Mouse (Mus musculus) bone marrow macrophage, adult 2 months (primary cell): ENCODE results near the gene H3f3b. TPM values are rescaled to one million over a fixed set of nuclear protein-coding genes. Genes with fewer than 3 reads are reported as not detected.
A peak's percentile ranks its signal among the peaks of the same experiment; 100 is the strongest.

Experiments
- H3K27ac ChIP-seq: 2 replicates; pipeline ENCODE4 v1.5.1; 2012; ENCODE audit warnings: low read depth, low read length; ENCODE audit not compliant: insufficient read depth
- H3K4me1 ChIP-seq: 2 replicates; pipeline ENCODE4 v1.6.1; 2012; ENCODE audit warnings: low read length; ENCODE audit not compliant: control insufficient read depth, insufficient read depth
- H3K4me3 ChIP-seq: 2 replicates; pipeline ENCODE4 v1.5.1; 2012; ENCODE audit warnings: mild to moderate bottlenecking, low read length, moderate library complexity; ENCODE audit not compliant: insufficient read depth
- CTCF ChIP-seq: IDR thresholded peaks from 2 replicates; pipeline ENCODE4 v1.5.1; 2012; ENCODE audit warnings: low read depth, mild to moderate bottlenecking, low read length, moderate library complexity
- POLR2A ChIP-seq: IDR thresholded peaks from 2 replicates; pipeline ENCODE4 v1.6.1; 2012; ENCODE audit warnings: mild to moderate bottlenecking, low read depth, low read length, borderline replicate concordance
- polyA plus RNA-seq: library from polyadenylated mRNA; stranded (reverse); fragments of >200 nt; gene quantifications from 2 replicates; pipeline ENCODE4 v1.2.4, GENCODE M21; 2012; ENCODE audit not compliant: missing spikeins, insufficient read depth, insufficient read length

Gene H3f3b
- polyA plus RNA-seq, 1 experiment, result 431 TPM

DNA sequence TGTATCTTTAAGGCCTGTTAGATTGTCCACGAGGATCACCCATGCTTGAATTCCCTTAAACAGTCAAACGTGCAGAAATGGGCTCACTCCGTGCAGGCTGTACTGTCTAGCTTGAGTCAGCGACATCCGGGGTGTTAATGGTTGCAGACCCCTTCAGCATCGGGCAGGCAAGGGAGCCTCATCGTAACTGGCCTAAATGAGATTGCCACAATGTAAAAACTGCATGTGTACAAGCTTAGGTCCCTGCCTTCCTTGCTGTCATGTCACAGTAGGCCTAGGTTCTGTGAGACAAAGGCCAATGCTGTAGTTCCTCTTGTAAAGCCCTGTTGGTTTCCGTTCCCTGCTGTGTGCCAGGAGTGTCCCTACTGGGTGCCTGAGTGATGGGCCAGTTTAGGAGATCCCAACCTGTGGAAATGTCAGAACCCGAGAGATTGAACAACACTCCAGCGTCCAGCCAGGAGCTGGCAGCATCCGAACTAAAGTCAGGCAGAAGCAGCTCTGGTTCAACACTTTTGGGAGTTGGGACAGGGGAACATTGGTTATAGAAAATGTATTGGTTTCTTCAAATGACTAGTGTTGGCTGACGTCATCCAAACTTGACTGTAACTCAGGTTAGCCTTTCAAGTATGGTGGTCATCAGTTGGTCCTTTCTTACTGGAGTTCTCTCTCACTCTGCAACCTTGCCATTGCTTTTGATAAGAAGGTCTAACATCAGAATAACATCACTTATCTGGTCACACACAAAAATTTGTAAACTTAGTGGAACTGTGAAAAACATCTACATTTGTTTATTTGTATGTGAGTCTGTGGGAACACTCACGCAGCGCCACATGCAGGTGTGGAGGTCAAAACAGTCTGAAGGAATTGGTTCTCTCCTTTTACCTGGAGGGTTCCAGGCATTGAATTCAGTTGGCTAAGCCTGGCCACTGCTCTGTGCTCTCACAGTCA lies 3.4 kb upstream of the H3f3b start:
- Histone ChIP-seq H3K27ac (peak overlapping the region; percentile 90), H3K4me1 (peaks cover 30% of the 10 kb centered on the region), H3K4me3 (peak overlapping the region; percentile 71)
- TF ChIP-seq POLR2A (no peak), CTCF (no peak)

DNA sequence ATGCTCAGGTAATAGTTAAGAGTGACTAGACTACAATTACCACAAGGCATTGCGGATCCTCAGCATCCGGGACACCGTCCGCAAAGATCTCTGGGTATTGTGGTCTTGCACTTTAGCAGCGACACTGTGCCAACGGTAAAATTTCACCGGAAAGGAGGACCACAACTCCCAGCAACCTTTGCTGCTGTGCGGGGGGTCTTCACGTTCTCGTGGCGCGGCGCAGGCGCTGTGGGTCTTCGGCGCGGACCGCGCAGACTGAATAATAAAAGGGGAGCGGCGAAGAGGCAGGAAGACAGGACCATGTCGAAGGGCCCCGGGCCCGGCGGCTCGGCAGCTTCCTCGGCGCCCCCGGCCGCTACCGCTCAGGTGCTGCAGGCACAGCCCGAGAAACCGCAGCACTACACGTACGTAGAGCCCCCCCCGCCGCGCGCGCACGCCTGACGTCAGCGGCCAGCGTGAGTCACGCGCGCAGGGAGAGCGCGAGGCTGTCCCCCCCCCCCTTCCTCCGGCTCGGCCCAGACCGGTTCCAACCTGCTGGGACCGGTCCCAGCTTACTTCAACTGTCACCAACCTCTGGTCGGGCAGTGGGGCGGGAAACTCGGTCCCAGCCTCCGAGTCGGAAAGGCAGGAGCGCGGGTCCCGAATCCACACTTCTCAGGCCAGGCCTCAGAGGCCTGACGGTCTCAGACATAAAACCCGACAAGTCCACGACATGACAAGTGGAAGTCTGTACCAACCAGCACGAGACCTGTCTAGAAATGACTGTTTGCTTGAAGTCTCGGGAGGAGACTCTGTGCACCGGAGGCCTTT lies 2.5 kb upstream of the H3f3b start, which contains the start of gene Unk:
TSS of gene Unk (plus strand) at position 235 of the 810 bp plus-strand sequence.
- TF ChIP-seq POLR2A (no peak), CTCF (no peak)
- Histone ChIP-seq H3K27ac (peak within 1 kb of the TSS; percentile 90), H3K4me1 (peaks cover 33% of the 10 kb centered on the region), H3K4me3 (peak within 1 kb of the TSS; percentile 71)

DNA sequence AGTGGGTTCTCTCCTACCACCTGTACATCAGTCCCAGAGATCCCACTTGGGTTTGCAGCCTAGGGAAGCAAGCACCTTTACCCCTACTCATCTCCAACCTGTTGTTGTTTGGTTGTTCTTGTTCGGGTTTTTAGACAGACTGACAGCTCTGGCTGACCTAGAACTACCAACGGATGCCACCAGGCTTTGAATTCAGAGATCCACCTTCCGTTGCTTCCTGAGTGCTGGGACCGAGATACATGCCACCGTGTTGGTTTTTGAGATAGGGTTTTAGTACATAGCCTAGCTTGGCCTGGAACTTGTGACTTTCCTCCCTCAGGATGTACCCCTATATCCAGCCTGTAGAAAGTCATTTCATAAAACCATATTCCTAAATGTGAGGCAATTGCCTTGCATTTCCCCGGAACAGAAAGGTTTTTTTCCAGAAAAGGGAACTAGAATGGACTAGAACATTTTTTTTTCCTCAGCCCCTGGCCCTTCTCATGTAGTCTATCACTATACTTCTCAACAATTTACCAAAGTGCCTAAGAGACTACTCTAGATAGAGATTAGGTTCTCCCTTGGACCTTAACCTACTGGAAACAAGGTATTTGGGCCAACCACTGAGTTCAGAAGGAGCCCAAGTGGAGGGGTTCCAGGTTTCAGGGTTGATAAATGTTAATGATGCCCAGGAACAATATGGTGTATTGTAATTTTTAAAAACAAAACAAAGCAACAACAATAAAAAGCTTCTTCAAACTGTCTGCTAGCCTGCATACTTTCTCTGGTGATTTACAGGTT lies 1.5 kb upstream of the H3f3b start:
- no peak for TF ChIP-seq POLR2A
- peaks cover 37% of the 10 kb centered on the region for H3K4me1 ChIP-seq
- H3K4me3 ChIP-seq, result peak overlapping the region; percentile 71
- H3K27ac ChIP-seq, result peak overlapping the region; percentile 73

DNA sequence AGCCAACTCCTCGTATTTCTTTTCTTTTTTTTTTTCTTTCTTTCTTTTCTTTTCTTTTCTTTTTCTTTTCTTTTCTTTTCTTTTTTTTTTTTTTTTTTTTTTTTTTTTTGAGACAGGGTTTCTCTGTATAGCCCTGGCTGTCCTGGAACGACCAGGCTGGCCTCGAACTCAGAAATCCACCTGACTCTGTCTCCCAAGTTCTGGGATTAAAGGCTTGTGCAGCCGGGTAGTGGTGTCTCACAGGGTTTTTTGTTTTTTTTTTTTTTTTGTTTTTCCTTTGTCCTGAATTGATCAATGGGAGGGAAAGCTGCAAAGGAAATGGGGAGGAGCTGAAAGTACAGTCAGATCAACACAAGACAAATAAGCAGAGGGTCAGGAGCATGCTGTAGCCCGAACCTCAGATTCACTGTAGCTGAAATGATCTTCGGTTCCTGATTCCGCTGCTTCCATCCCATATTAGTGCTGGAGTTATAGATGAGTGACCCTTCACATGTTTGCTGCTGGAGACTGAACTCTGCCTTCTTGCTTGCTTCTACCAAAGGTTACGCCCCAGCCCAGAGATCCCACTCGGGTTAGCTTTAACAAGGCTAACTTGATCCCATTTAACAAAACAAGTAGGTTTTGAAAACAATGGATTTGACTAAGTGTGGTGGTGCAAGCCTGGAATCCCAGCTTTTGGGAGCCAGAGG lies 559 bp upstream of the H3f3b start:
- H3K4me1 ChIP-seq, result peaks cover 37% of the 10 kb centered on the region
- TF ChIP-seq CTCF, result no peak
- no peak for TF ChIP-seq POLR2A
- no peak overlapping the region; the same call in 1 of the 2 replicates for H3K4me3 ChIP-seq
- peak overlapping the region; percentile 73 for H3K27ac ChIP-seq

DNA sequence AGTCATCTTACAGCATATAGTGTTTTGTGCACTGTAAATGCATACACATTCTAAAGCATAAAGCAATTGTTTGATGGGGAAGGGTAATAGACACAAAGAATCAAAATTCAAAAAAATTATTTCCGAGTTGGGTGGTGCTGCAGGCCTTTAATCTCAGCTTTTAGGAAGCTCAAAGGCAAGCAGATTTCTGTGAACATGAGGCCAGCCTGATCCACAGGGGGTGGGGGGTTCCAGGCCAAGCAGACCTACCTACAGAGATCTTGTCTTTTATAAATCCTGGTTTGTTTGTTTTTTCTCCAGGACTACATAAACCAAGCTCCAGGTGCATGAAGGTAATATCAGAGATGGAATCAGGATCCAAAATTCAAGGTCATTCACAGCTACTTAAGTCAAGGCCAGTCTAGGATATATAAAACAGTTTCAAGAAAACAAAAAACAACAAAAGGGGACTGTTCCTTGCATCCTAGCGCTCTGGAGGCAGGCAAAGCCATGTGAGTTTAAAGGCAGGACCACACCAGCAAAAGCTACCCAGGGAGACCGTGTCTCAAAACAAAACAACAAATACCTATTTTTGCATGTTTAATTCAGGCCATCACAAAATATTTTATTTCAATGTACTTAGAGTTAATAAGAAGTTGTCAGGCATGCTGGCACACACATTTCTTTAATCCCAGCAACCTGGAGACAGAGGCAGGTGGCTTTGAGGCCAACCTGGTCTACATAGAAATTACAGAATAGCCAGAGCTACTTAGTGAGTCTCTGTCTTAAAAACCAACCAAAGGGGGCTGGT lies 2.5 kb downstream of the H3f3b start:
- H3K27ac ChIP-seq, result peak overlapping the region; percentile 47
- TF ChIP-seq POLR2A, result no peak
- no peak for TF ChIP-seq CTCF
- no peak overlapping the region for H3K4me3 ChIP-seq
- peaks cover 24% of the 10 kb centered on the region for H3K4me1 ChIP-seq

DNA sequence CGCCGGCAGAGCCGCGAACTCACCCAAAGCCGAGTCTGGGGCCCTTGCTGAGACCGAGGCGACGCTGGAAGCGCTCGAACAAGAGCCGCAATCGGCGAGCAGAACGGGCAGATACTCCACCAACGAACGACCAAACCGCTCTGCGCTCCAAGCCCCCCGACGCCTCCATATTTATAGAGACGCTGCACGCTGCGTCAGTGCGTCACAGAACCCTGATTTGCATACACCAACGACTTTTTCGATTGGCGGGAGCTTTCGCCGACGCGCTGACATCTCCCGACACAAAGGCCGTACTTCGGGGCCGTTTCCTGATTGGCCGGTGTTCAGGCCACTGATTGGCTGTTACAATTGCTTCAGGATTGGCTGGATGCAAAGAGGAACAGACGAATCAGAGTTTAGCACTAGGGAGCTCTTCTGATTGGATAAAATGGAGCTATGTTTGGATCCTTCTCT lies 3.4 kb downstream of the H3f3b start:
- H3K27ac ChIP-seq, result peak overlapping the region; percentile 98
- TF ChIP-seq CTCF (no peak), POLR2A (peak; percentile 97)

DNA sequence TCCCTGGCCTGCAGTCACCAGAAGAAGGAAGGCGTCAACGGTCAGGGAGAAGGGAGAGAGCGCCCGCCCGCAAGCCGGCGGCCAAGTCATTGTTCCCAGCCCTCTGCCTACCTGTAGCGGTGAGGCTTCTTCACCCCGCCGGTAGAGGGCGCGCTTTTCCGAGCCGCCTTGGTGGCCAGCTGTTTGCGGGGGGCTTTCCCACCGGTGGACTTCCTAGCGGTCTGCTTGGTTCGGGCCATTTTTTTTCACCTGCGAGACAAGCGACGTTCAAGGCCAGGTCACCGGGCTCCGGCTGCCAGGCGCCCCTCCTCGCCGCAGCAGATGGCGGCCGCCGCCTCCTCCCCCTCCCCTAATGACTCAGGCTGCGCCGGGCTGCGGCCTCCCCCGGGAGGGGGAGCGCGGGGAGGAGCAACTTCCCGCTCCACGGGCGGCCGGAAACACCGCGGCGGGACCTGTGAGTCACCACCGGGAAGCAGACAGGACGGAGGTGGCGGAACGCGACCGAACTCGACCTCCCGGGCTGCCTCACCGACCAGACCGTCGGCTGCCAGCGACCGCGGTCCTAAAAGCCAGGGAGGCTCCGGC lies 3.9 kb downstream of the H3f3b start:
- peak overlapping the region; percentile 98 for H3K27ac ChIP-seq
- TF ChIP-seq POLR2A (no peak), CTCF (peak; percentile 86)
- peak overlapping the region; percentile 83 for H3K4me3 ChIP-seq
- peaks cover 24% of the 10 kb centered on the region for H3K4me1 ChIP-seq

More for the DNA sequence above, 3.4 kb downstream of the H3f3b start:
- Histone ChIP-seq H3K4me1 (peaks cover 25% of the 10 kb centered on the region), H3K4me3 (peak overlapping the region; percentile 83)

DNA sequence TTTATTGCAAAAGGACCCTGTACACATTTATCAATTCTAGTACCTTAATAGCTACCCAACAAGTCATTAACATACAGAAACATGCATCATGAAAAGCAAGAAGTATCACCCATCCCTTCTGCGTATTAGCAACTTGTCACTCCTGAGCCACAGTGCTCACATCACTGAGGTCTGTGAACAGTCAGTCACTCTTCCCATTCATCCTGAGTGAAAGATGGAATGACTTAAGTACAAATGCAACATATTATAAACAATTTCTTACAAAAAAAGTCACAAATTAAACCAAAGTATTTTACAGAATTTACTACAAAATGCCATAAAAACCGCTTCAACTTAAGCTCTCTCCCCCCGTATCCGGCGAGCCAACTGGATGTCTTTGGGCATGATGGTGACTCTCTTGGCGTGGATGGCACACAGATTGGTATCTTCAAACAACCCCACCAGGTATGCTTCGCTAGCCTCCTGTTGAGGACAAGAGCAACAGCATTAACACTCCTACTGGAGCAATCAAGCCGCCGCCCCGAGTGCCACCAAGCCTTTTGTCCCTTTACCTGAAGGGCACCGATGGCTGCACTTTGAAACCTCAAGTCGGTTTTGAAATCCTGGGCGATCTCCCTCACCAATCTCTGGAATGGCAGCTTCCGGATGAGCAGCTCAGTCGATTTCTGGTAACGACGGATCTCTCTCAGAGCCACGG lies 4.5 kb downstream of the H3f3b start:
- Histone ChIP-seq H3K27ac (peak overlapping the region; percentile 98), H3K4me1 (peaks cover 18% of the 10 kb centered on the region), H3K4me3 (peak overlapping the region; percentile 83)
